Mouse (Mus musculus) thymus, postnatal 14 days (tissue): Measurements from ENCODE around the gene Gbx2.

Experiments used
- DNase-seq: peaks from one replicate; pipeline ENCODE4 v3.0.0; 2021

Gene Gbx2

DNA sequence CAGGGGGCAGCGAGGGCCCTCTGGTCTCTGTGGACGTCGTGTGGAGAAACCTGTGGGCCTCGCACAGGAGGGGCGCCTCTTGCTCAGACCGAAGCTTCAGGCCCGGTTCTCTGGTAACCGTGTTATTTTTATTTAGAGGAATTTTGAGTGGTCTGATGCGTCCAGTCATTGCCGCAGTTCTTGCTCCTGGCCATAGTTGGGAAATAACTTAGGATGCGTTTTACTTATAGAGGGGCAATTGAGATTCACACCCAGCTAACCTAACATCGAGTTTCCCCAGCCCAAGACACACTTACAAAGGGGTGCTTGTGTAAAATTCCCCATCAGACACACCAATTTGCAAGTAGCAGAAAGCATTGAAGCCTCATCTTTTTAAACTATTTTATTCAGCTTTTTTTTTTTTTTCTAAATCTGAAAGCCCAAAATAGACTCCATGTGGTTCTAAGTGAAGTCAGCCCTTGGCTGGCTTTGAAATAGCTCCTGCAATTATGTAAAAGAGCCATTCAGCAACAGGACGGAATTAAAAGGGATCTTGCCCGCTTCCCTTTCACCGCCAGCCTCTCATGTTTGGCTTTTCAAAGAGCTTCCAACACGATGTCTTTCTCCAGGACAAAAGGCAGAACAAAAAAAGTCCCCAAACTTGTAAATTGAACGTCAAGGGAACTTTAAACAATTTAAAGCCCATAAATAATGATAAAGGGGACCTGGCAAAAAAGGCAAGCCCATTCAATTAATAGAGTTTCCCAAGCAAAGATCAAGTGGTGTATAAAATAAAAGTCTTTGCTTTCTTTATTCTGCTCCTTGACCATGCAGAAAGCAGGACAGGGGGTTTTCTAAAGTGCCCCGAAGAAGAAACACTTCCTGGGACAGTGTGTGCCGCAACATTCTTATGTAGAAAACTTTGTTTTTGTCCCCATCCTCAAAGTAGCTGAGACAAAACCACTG is 3.6 kb upstream of the Gbx2 start:
- no peak for DNase-seq

DNA sequence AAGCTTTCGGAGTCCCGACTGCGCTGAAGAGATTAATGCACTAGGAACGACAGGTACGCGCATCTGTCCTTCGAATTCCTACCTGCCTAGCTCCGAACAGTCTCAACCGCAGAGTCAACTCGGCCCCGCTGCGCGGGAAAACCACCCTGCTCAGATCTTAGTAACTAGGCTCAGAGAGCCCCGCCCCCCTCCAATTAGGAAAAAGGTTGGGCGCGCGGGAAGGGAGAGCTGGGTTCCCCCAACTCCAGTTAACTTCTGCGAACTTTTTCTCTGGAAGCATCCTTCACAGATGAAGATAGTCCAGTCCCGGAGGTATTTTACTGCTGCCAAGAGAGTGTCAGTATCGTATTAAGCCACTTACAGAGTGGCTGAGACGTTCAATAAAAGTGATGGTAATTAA is 2.8 kb upstream of the Gbx2 start:
- DNase-seq = no peak

DNA sequence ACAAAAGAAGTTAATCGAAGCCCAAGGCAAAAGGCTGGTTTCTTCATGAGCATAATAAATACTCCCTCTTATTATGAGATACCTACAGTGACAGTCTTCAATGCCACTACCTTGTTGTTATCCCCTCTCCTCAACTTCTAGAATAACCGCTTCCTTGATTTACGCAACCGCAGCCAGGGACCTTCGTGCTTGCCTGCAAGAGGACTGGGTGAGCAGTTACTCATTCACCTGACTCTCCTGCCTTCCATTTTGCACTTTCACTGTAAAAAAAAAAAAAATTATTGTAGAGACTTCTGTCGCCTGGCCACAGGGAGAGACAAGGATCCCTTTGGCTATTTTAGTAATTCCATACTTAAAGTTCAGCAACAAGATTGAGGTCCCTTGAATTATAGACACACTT is 2.0 kb upstream of the Gbx2 start:
- no peak for DNase-seq

DNA sequence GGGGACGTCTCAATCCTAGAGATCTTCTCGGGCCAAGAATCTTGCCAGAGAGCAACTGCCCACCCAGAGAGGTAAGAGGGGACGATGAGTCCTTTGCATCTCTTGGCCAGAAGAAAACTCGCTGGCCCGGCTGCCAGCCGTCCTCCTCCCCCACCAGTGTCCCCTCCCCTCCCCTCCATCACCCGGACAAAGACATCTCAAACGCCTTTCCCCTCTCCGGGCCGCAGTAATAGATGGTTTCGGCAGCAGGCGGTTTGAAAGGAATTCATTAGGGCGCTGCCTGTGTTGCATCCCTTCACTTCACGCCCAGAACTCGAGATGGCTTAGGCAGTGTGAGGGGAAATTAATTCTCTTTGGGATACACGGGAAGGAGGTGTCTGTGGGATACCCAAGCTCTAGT is 1.6 kb upstream of the Gbx2 start:
- DNase-seq = no peak

GRCm38 (mm10) chr1:89932021-89932423 is 1.0 kb upstream of the Gbx2 start:
- DNase-seq = no peak

DNA sequence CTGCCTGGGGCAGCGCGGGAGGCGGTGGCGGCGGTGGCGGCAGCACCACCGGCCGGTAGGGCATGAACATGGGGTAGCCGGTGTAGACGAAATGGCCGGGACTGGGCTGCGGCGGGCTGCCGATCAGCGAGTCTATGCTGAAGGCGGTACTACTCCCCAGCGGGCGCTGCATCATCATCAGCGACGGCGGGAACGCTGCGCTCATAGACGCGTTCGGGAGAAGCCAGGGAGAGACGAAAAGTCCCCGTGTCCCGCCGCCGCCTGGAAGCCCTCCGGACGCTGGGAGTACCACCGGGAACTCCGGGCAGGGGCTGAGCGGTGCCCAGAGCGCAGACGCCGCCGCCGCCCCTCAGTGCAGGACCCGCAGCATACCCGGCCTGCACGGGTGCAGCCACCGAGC is 428 bp downstream of the Gbx2 start:
- DNase-seq = no peak

DNA sequence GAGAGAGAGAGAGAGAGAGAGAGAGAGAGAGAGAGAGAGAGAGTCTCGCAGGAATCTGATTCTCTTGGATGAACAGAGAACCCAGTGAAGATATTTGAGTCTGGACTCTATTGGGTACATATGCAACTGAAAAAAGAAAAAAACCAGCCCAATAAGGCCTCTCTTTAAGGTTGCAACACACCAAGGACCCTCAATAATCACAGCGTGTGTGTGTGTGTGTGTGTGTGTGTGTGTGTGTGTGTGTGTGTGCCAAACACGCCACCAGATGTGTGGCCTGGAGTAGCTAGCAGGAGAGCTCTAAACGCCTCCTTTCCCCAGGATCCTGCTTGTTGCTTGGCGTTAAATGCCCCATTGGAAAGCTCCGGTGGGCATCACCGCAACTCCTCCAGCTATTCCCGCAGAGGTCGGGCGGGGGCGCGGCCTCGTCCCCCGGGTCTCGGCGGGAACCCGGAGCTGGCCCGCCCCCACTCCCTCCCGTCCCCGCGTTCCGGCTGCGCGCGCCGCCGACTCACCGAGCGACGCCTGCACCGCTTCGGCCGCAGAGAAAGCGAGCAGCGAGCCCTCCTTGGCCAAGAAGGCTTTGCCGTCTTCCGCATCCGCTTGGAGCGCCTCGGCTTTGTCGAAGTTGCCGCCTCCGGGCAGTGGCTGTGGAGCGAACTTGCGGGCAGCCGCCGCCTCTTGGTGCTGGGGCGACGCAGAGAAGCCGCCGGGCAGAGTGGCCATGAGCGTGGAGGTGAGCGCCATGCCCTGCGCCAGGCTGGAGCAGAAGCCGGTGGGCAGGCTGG is 1.1 kb downstream of the Gbx2 start:
- no peak for DNase-seq

DNA sequence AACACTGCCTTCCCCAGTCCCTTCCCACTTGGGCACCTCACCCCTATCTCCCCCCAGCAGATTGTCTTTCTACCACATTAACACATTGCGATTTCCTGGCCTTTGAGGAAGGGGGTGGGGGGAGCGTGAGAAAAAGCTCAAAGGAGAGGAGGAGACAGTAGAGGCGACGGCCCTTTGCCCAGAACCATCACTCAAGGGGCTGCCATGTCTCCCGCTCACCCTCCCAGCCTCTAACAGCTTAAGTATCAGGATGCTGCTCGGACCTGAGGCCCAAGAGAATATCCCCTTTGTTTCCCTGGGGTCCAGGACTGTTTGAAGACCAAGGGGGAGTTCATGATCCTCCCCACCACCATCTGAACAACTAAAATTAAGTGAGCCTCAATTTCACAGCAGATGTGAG is 1.8 kb downstream of the Gbx2 start:
- no peak for DNase-seq

DNA sequence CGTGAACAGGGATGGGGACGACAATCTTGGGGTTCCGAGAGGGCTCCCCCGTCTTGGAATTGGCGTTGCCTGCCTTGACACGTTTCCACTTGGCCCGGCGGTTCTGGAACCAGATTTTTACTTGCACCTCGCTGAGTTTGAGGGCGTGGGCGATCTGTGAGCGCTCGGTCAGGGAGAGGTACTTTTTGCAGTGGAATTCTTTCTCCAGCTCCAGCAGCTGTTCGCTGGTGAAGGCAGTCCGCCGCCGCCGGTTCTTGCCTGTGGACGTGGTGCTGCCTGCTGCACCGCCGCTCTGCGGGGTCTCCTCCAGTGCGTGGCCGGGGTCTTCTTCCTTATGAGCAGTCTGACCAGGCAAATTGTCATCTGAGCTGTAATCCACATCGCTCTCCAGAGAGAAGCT is 2.3 kb downstream of the Gbx2 start:
- DNase-seq = no peak

GRCm38 (mm10) chr1:89927061-89927661 is 3.8 kb downstream of the Gbx2 start:
- DNase-seq = no peak

GRCm38 (mm10) chr1:89926583-89927060 is 4.4 kb downstream of the Gbx2 start:
- DNase-seq = no peak

DNA sequence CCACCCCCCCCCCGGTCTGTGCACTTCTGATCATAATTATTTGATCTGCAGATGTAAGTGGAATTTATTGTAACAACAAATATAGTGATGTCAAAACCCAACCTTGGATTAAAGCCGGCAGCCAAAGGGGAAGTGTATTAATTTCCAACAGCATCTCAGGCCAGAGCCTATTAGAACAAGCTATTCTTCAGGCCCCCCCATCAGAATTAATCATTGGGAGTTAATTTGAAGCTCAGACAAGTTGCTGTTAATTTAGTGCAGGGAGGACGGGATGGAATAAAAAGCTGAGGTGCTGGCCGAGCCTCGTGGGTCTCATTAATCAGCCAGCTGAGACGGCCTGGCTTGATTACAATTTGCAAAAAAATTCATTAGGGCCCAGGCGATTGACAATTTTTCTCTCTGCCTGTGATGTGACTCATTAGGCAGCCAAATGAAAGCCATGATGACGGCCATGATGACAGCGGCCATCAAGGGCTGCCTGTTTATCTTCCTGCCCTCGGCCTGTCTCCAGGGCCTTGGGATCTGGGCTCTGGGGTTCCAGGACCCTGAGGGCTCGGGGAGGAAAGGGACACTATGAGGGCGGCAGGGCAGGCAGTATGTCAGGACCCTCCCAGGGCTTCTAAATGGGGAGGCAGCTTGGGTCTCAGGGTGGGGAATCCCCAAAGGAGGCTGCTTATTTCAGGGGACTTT is 5.3 kb downstream of the Gbx2 start:
- DNase-seq = no peak

- DNase-seq = no peak
Observed at GRCm38 (mm10) chr1:89923642-89924020, 7.3 kb downstream of the Gbx2 start.

GRCm38 (mm10) chr1:89922883-89923641 is 7.9 kb downstream of the Gbx2 start:
- no peak for DNase-seq

DNA sequence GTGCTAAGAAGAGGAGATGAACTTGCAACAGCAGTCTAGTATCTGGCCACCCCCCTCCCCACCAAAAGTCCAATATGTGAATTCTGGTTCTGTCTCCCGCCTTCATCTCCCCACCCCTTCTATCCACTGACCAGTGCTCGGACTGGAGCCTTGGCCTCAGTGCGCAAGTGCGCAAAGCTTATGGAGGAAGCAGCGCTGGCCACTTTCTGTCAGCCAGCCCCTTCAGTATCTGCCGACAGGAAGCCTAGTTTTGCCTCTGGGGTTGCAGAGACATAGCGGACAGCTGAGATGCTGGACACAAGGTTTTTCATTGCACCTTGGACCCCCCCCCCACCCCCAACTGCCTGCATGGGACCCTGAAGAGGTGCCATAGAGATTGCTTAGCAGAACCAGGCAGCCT is 8.7 kb downstream of the Gbx2 start:
- no peak for DNase-seq

DNA sequence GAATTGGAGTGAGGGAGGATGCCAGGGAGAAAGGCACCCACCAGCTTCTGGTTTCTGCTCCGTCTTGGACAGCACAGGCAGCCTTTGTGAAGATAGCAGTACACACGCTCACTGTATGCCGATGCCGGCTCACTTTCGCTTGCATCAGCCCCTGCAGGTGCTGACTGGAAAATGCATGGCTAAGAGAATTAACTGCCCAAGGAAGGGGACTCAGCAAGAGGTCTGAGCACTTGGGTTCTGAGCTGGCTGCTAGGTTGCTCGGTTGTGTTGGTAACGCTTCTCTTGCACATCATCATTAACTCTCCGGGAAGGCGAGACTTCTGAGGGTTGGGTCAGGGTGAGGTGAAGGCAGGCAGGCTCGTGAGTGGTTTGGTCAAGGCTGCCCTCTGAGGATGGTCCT is 9.2 kb downstream of the Gbx2 start:
- DNase-seq = no peak

- no peak for DNase-seq
Observed at GRCm38 (mm10) chr1:89919206-89919605, 11.8 kb downstream of the Gbx2 start.

DNA sequence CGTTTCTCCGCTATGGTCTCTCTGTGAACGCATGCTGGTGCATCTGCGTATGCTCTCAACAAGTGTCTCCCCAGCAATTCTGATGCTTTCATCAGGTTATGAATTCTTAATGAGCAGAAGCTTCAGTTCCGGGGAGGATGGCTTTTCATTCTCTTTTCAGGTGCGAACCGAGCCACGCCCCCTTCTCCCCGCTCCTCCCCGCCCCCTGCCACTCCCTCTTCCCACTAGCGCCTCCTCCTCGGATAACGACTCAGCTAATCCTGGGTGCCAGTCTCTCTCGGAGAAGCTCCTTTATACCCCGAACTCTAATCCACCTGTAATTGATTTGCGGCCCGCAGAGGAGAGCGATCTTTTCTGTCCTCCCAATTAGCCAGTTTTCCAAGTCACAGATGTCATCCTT is 12.9 kb downstream of the Gbx2 start:
- DNase-seq = no peak

DNA sequence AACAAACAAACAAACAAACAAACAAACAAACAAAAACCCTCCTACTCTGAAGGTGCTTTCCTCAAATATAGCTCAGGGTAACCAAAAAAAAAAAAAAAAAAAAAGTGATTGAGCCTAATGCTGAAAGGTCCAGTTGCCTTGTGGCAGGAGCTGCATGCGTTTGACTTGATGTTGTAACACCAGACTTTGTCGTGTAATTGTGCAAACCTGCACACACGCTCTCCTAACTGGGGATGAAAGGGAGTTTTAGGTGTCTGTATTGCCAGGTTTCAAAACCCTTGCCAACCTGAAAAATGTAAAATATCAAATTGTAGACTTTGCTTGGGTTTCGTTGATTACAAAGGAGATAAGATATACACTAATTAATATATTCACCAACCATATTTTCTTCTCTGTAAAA is 17.4 kb downstream of the Gbx2 start:
- no peak for DNase-seq

- no peak for DNase-seq
Observed at GRCm38 (mm10) chr1:89912392-89912791, 18.6 kb downstream of the Gbx2 start.

GRCm38 (mm10) chr1:89909796-89910195 is 21.2 kb downstream of the Gbx2 start:
- DNase-seq = no peak

DNA sequence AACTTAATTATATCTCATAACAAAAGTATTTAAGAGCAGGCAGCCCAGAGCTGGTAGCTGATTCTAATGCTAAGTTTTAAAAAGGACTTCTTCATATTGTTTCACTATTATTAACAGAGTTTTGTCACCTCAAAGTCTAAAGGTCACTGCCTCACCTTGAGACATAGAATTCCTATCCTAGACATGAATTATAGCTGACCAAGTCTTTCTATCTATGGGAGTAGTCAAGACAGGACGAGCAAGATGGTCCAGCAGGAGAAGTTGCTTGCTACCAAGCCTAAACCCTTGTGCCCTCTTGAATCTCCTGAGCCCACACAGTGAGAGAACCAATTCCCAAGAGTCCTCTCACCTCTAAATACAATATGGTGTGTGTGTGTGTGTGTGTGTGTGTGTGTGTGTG is 28.3 kb downstream of the Gbx2 start:
- no peak for DNase-seq
